Mouse (Mus musculus) left cerebral cortex, adult 8-10 months (tissue): ENCODE measurements at regions not wholly inside any gene's neighbourhood (a gene's known extent, or its start where the extent isn't known, plus 50 kb on each side); places are given as distances from the start of the nearest gene placed in this dataset.

ENCODE experiments used
- DNase-seq, 2 experiments: peaks; one replicate each; pipeline ENCODE4 v3.0.0; 2022; ENCODE audit warnings: low spot score in 2 of 2

- no peak for DNase-seq
Measured at GRCm38 (mm10) chr12:61307396-61307795, 215.6 kb upstream of the Lrfn5 start.

GRCm38 (mm10) chr12:61322114-61322513, 200.8 kb upstream of the Lrfn5 start:
- peak in 1 of 2 experiments; percentile 21 for DNase-seq

- DNase-seq: no peak
Measured at GRCm38 (mm10) chr12:61332164-61332563, 190.8 kb upstream of the Lrfn5 start.
